8 mouse cellular contexts compared by ENCODE assay signal in genomic region chr19:10258279-10259011, GRCm38 (mm10). TPM values are rescaled to one million over a fixed set of nuclear protein-coding genes. Genes with fewer than 3 reads are reported as not detected.
DNase-seq lines count a peak whose midpoint lies in the region; ATAC-seq and TF ChIP-seq lines count a peak whose summit lies in the region.

No protein-coding gene starts in this region.

- no peaks in the 10 kb centered on the region for H3K36me3 ChIP-seq in forebrain, embryonic 11.5 days (ENCODE audit: control insufficient read depth, insufficient read depth, low read length)
- no peaks in the 10 kb centered on the region for H3K36me3 ChIP-seq in thymus, adult 2 months (ENCODE audit: control insufficient read depth, insufficient read depth, low read length)

- no peak overlapping the region for H3K27ac ChIP-seq in forebrain, embryonic 11.5 days (ENCODE audit: low read depth, low read length)
- no peak overlapping the region for H3K27ac ChIP-seq in thymus, adult 2 months (ENCODE audit: control insufficient read depth, insufficient read depth, low read length)

- H3K9ac ChIP-seq in forebrain, embryonic 11.5 days (ENCODE audit: low read length) = no peak overlapping the region

- TF ChIP-seq CTCF in lung, adult 2 months (IDR thresholded peaks at IDR 0.05; ENCODE audit: insufficient read depth, low read length) = peak; percentile 93
- TF ChIP-seq CTCF in thymus, adult 2 months (IDR thresholded peaks at IDR 0.05; ENCODE audit: borderline replicate concordance, control insufficient read depth, extremely low read depth, insufficient read depth, low read length, poor library complexity) = peak; percentile 77; the same call in 1 of the 2 replicates

- peak; percentile 81 for DNase-seq in ES-CJ7 (ENCODE audit: low read depth, low spot score)
- DNase-seq in c-Kit-positive CD71-negative TER-119-negative erythroid progenitor cells, embryonic 14.5 days (ENCODE audit: low read depth) = peak; percentile 60
- peak; percentile 89 for DNase-seq in forebrain, embryonic 11.5 days (ENCODE audit: low spot score)
- peak; percentile 84 to 90 for DNase-seq in heart, postnatal 14 days
- DNase-seq in layer of hippocampus, adult 18-20 months (ENCODE audit: low spot score in 2 of 2) = peak; percentile 74 to 89
- DNase-seq in lung, adult 2 months = peak; percentile 83
- peak; percentile 44 for DNase-seq in ovary, adult 18-20 months (ENCODE audit: low spot score)
- peak; percentile 71 for DNase-seq in thymus, adult 2 months

- no peaks in the 10 kb centered on the region for H3K9me3 ChIP-seq in forebrain, embryonic 11.5 days (ENCODE audit: control insufficient read depth, low read length)

- no peak overlapping the region for H3K4me3 ChIP-seq in forebrain, embryonic 11.5 days (ENCODE audit: low read depth, low read length)
- H3K4me3 ChIP-seq in lung, adult 2 months (replicated peaks; ENCODE audit: extremely low read depth, low read depth, low read length) = no peak overlapping the region
- no peak overlapping the region for H3K4me3 ChIP-seq in thymus, adult 2 months (ENCODE audit: control insufficient read depth, insufficient read depth, low read length)

- H3K27me3 ChIP-seq in forebrain, embryonic 11.5 days (ENCODE audit: control insufficient read depth, insufficient read depth, low read length) = no peaks in the 10 kb centered on the region
- no peaks in the 10 kb centered on the region for H3K27me3 ChIP-seq in thymus, adult 2 months (ENCODE audit: control insufficient read depth, insufficient read depth, low read length)

- no peaks in the 10 kb centered on the region for H3K4me1 ChIP-seq in forebrain, embryonic 11.5 days (replicated peaks; ENCODE audit: control insufficient read depth, insufficient read depth, low read length)
- H3K4me1 ChIP-seq in lung, adult 2 months (ENCODE audit: control insufficient read depth, insufficient read depth, low read length) = no peaks in the 10 kb centered on the region
- no peaks in the 10 kb centered on the region for H3K4me1 ChIP-seq in thymus, adult 2 months (replicated peaks; ENCODE audit: control insufficient read depth, insufficient read depth, low read length)

- intact Hi-C loops in heart, postnatal 14 days (cut with DNase I) = loop anchor here (2.0 to 5.0 kb wide), 5 partner anchors 74 to 244 kb away; no protein-coding TSS in a partner anchor

- ATAC-seq in forebrain, embryonic 11.5 days (replicated peaks; ENCODE audit: low FRiP score) = peak; percentile 68

- WGBS in forebrain, embryonic 11.5 days = 22% methylated on average over 6 of the region's 6 CpGs
- WGBS in lung, adult 2 months = 19% methylated on average over 6 of the region's 6 CpGs
- WGBS in thymus, adult 2 months = 18% methylated on average over 6 of the region's 6 CpGs

- no peak overlapping the region for H3K4me2 ChIP-seq in forebrain, embryonic 11.5 days (ENCODE audit: low read depth, low read length, severe bottlenecking)

- TF ChIP-seq POLR2A in lung, adult 2 months (IDR thresholded peaks at IDR 0.05; ENCODE audit: borderline replicate concordance, extremely low read depth, low read depth, low read length) = no peak
- no peak for TF ChIP-seq POLR2A in thymus, adult 2 months (IDR thresholded peaks at IDR 0.05; ENCODE audit: control insufficient read depth, extremely low read depth, insufficient read depth, low read length, poor library complexity)

RNA-seq across cellular contexts. Expression of gene Myrf, which starts 17.9 kb away (rescaled TPM):
- 1.8 and 2.1 TPM in 2 replicates for polyA plus RNA-seq in forebrain, embryonic 11.5 days (2014; fragmentation: Nextera tagmentation; extraction: Ambion mirVana)
- total RNA-seq in heart, postnatal 14 days (2021) = 1 to 10 TPM; 7.6 to 7.7 TPM
- total RNA-seq in layer of hippocampus, adult 18-20 months (2021) = 10 to 100 TPM; 31.9 to 33.9 TPM
- polyA plus RNA-seq in lung, adult 2 months (2012; rRNA removed) = 54.8 and 62.8 TPM in 2 replicates
- polyA plus RNA-seq in thymus, adult 2 months (2012; rRNA removed) = 2.7 and 4.9 TPM in 2 replicates

RNA-seq across cellular contexts. Expression of gene Dagla, which starts 46.2 kb away (rescaled TPM):
- polyA plus RNA-seq in forebrain, embryonic 11.5 days (2014; fragmentation: Nextera tagmentation; extraction: Ambion mirVana) = 1.9 and 2.5 TPM in 2 replicates
- total RNA-seq in heart, postnatal 14 days (2021) = 1 to 10 TPM; 3.0 to 3.5 TPM
- total RNA-seq in layer of hippocampus, adult 18-20 months (2021) = 100 to 1,000 TPM; 107 to 118 TPM
- polyA plus RNA-seq in lung, adult 2 months (2012; rRNA removed) = 15.3 TPM in 2 replicates
- polyA plus RNA-seq in thymus, adult 2 months (2012; rRNA removed) = 3.0 and 3.2 TPM in 2 replicates

RNA-seq across cellular contexts. Expression of gene Fen1, which starts 54.5 kb away (rescaled TPM):
- 151 TPM in 2 replicates for polyA plus RNA-seq in forebrain, embryonic 11.5 days (2014; fragmentation: Nextera tagmentation; extraction: Ambion mirVana)
- total RNA-seq in heart, postnatal 14 days (2021) = 1 to 10 TPM; 5.4 to 8.1 TPM
- total RNA-seq in layer of hippocampus, adult 18-20 months (2021) = 10 to 100 TPM in 1 of 2 experiments, 1 to 10 TPM in 1; 9.5 to 10.7 TPM
- polyA plus RNA-seq in lung, adult 2 months (2012; rRNA removed) = 4.8 and 6.6 TPM in 2 replicates
- 43.8 and 57.8 TPM in 2 replicates for polyA plus RNA-seq in thymus, adult 2 months (2012; rRNA removed)

RNA-seq across cellular contexts. Expression of gene Tmem258, which starts 54.6 kb away (rescaled TPM):
- 320 and 330 TPM in 2 replicates for polyA plus RNA-seq in forebrain, embryonic 11.5 days (2014; fragmentation: Nextera tagmentation; extraction: Ambion mirVana)
- total RNA-seq in heart, postnatal 14 days (2021) = 100 to 1,000 TPM; 149 to 153 TPM
- total RNA-seq in layer of hippocampus, adult 18-20 months (2021) = 10 to 100 TPM; 81.9 to 84.8 TPM
- polyA plus RNA-seq in lung, adult 2 months (2012; rRNA removed) = 70.0 and 74.4 TPM in 2 replicates
- 159 and 189 TPM in 2 replicates for polyA plus RNA-seq in thymus, adult 2 months (2012; rRNA removed)
